Mouse (Mus musculus) B cell, adult 62 days (primary cell): ENCODE data around the gene Yipf2. TPM values are rescaled to one million over a fixed set of nuclear protein-coding genes. Genes with fewer than 3 reads are reported as not detected.

Source experiments
- total RNA-seq: library from RNA; stranded (reverse); gene quantifications from 4 replicates; pipeline ENCODE4 v1.2.4, GENCODE M21; 2023

Yipf2 gene
- total RNA-seq: 13.4 to 17.8 TPM (median 15.4 TPM) in 4 replicates

DNA sequence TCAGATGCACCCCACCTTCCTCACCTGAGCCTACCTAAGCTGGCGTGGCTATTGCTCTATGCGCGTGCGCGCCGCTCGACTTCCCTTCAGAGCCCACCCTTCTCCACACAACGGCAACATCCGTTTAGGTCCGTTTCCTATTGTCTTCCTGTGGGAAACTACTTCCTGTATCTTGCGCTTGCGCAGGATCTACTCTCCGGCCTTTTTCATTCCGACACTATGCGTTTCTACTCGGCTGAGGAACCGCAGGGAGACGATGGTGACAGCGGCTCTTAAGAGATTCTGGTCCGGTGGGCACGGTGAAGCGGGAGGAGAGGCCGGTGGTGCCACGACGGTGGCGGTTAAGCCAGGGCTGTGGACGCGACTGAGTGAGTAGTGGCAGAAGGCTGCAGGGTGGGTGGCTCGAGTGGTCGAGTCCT is at the start of gene Yipf2, which contains the start of gene Timm29:
Gene Yipf2 (minus strand): TSS at position 126 of the 419 bp plus-strand sequence.
Gene Timm29 (plus strand): TSS at position 20 of the 419 bp plus-strand sequence.

DNA sequence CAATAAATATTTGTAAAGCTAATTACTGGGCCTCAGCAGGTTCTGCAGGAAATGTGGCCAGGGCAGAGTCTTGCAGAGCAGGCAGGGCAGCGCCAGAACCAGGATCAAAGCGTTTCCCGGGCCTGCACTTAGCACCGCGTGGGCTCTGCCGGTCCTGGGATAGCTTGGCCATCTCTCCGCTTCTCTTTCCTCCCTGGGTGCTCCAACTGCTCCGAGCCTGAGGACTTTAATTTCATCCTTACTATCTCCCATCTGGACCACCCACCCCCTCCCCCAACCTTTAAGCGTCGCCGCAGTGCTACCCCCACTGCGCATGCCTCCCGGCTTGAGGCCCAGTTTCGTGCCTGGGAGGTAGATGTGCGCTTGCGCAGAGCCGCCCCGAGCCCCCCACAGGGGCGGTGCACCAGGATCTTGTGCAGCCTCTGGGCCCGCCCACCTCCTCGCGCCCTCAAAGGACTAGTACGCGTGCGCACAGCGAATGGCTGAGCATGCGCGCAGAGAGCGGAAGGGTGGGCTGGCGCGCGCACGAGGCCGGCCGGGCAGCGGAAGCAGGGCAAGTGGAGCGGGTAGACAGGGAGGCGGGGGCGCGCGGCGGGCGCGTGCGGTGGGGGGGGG is 23.1 kb upstream of the Yipf2 start, which contains the start of gene Smarca4:
Gene Smarca4 (plus strand): TSS at position 553 of the 615 bp plus-strand sequence.

DNA sequence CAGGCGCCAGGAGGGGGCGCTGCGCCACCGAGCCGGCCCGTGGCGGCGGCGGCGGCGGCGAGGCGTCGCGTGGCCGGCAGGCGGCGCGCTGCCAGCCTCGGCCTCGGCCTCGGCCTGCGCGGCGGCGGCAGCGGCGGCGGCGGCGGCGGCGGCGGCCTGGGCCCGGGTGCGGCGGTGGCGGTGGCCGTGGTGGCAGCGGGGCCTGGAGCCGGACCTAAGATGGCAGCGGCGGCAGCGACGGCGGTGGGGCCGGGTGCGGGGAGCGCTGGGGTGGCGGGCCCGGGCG is 45.9 kb downstream of the Yipf2 start, which contains the start of gene Carm1:
Gene Carm1 (plus strand): TSS at position 106 of the 286 bp plus-strand sequence.

Other genes with a start within 250 kb of the Yipf2 start
- 160 to 186 TPM (median 180 TPM) in 4 replicates for gene Ilf3, start 225.0 kb downstream of the Yipf2 start, total RNA-seq
- gene Qtrt1, start 181.0 kb downstream of the Yipf2 start, total RNA-seq: 70.2 to 88.5 TPM (median 84.2 TPM) in 4 replicates
- 230 to 250 TPM (median 233 TPM) in 4 replicates for gene Dnm2, start 167.9 kb downstream of the Yipf2 start, total RNA-seq
- gene Tmed1, start 82.6 kb downstream of the Yipf2 start, total RNA-seq: 5.0 to 9.0 TPM (median 6.9 TPM) in 4 replicates
- 130 to 141 TPM (median 136 TPM) in 4 replicates for gene AB124611, start 66.7 kb downstream of the Yipf2 start, total RNA-seq
- gene Carm1, start 45.9 kb downstream of the Yipf2 start, total RNA-seq: 70.8 to 80.6 TPM (median 74.9 TPM) in 4 replicates
- 32.1 to 36.7 TPM (median 32.7 TPM) in 4 replicates for gene Timm29, start 106 bp downstream of the Yipf2 start, total RNA-seq
- gene Smarca4, start 23.3 kb upstream of the Yipf2 start, total RNA-seq: 102 to 108 TPM (median 105 TPM) in 4 replicates
- 17.1 to 22.6 TPM (median 18.9 TPM) in 4 replicates for gene Ldlr, start 130.7 kb upstream of the Yipf2 start, total RNA-seq
- gene Spc24, start 167.5 kb upstream of the Yipf2 start, total RNA-seq: 1.8 to 4.0 TPM (median 2.8 TPM) in 4 replicates
- 0.23 to 0.76 TPM (median 0.41 TPM) in 4 replicates for gene Kank2, start 205.9 kb upstream of the Yipf2 start, total RNA-seq
- gene Angptl8, start 242.7 kb upstream of the Yipf2 start, total RNA-seq: not detected in 4 replicates